Mouse (Mus musculus) liver, postnatal 0 days (tissue): ENCODE measurements at regions not wholly inside any gene's neighbourhood (a gene's known extent, or its start where the extent isn't known, plus 50 kb on each side); places are given as distances from the start of the nearest gene placed in this dataset.

Experiments used
- CTCF ChIP-seq: sonication (generic); IDR thresholded peaks from 2 replicates; pipeline ENCODE4 v1.5.1; 2016; ENCODE audit warnings: antibody characterized with exemption, low read depth
- EP300 ChIP-seq: IDR thresholded peaks from 2 replicates; pipeline ENCODE4 v1.6.1; 2016; ENCODE audit warnings: antibody characterized with exemption, low read depth, mild to moderate bottlenecking

DNA sequence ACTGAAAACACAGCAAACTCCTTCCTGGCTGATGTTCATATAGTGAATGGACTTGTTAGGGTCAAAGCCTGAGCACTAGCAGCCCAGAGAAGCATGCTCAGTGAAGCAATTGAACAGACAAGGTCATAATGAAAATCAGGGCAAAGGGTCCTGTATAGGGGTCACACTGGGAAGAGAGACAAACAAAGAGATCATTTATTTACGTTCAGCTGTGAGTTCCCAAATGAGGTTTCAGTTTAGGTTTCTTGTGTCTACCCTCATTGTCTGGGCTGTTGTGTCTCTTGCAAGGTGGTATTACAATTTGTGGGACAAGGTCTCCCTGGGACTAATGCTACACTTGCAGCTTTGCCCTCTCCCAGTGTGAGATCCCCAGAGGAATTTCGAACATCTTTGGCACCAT is 624.4 kb upstream of the Auts2 start:
- no peak for TF ChIP-seq CTCF
- no peak for TF ChIP-seq EP300
